Mouse (Mus musculus) embryo, embryonic 10 days (tissue): Measurements from ENCODE around the gene Limk2.

ENCODE experiments used
- DNase-seq: peaks from one replicate; pipeline ENCODE4 v3.0.0-alpha.2; 2015; ENCODE audit warnings: low spot score

The Limk2 gene

GRCm38 (mm10) chr11:3412111-3412510 is 3.1 kb upstream of the Limk2 start:
- DNase-seq, result no peak

GRCm38 (mm10) chr11:3408131-3408996 is 625 bp downstream of the Limk2 start:
- peak; percentile 20 for DNase-seq

GRCm38 (mm10) chr11:3404287-3405047 is 4.5 kb downstream of the Limk2 start:
- DNase-seq, result no peak

- DNase-seq, result no peak
Observed at GRCm38 (mm10) chr11:3403024-3403423, 6.0 kb downstream of the Limk2 start.

GRCm38 (mm10) chr11:3398318-3398717 is 10.7 kb downstream of the Limk2 start:
- DNase-seq, result no peak

- DNase-seq, result peak; percentile 20
Observed at GRCm38 (mm10) chr11:3396562-3396961, 12.4 kb downstream of the Limk2 start.

- DNase-seq, result no peak
Observed at GRCm38 (mm10) chr11:3396091-3396490, 12.9 kb downstream of the Limk2 start.

- no peak for DNase-seq
Observed at GRCm38 (mm10) chr11:3394520-3394919, 14.5 kb downstream of the Limk2 start.

- DNase-seq, result no peak
Observed at GRCm38 (mm10) chr11:3392526-3392925, 16.5 kb downstream of the Limk2 start.

GRCm38 (mm10) chr11:3390789-3391188 is 18.2 kb downstream of the Limk2 start:
- no peak for DNase-seq

GRCm38 (mm10) chr11:3389996-3390395 is 19.0 kb downstream of the Limk2 start:
- DNase-seq, result no peak

- DNase-seq, result no peak
Observed at GRCm38 (mm10) chr11:3387482-3388196, 21.4 kb downstream of the Limk2 start.

- DNase-seq, result peak; percentile 89
Observed at GRCm38 (mm10) chr11:3386941-3387368, 22.0 kb downstream of the Limk2 start.

- DNase-seq, result no peak
Observed at GRCm38 (mm10) chr11:3382602-3383594, 26.1 kb downstream of the Limk2 start.

- no peak for DNase-seq
Observed at GRCm38 (mm10) chr11:3381148-3381814, 27.7 kb downstream of the Limk2 start.

GRCm38 (mm10) chr11:3379427-3379826 is 29.6 kb downstream of the Limk2 start:
- DNase-seq, result no peak

GRCm38 (mm10) chr11:3374741-3375140 is 34.2 kb downstream of the Limk2 start:
- peak; percentile 35 for DNase-seq

- peak; percentile 55 for DNase-seq
Observed at GRCm38 (mm10) chr11:3374293-3374645, 34.7 kb downstream of the Limk2 start.

GRCm38 (mm10) chr11:3373591-3374292 is 35.2 kb downstream of the Limk2 start:
- peak; percentile 23 for DNase-seq
